Mouse (Mus musculus) left cerebral cortex, adult 2 months (tissue): Measurements from ENCODE around the gene Zfp36. TPM values are rescaled to one million over a fixed set of nuclear protein-coding genes. Genes with fewer than 3 reads are reported as not detected.

ENCODE experiments used
- DNase-seq, 2 experiments: peaks; one replicate each; pipeline ENCODE4 v3.0.0; 2021 to 2022; ENCODE audit warnings: low spot score in 2 of 2, mixed read lengths in 1 of 2; ENCODE audit errors: extremely low spot score in 1 of 2
- H3K27ac ChIP-seq: fragments of 200-600 bp; 2 replicates; pipeline ENCODE4 v1.8.1; 2022
- H3K4me3 ChIP-seq: fragments of 200-600 bp; 2 replicates; pipeline ENCODE4 v1.8.1; 2022
- CTCF ChIP-seq: fragments of 200-600 bp; IDR thresholded peaks from 2 replicates; pipeline ENCODE4 v1.8.1; 2022; ENCODE audit warnings: antibody characterized with exemption, mild to moderate bottlenecking, moderate library complexity
- intact Hi-C: fragments of 180-260 bp; cut with DNase I; formaldehyde crosslinking; loops from one replicate; pipeline ENCODE4 v1.15.1; 2025
- total RNA-seq, 2 experiments: library from RNA; stranded (reverse); gene quantifications; 2 replicates each; pipeline ENCODE4 v1.2.3; 2021

Gene Zfp36
- total RNA-seq, 2 experiments from 2014 or later = 2.3 to 2.8 TPM

DNA sequence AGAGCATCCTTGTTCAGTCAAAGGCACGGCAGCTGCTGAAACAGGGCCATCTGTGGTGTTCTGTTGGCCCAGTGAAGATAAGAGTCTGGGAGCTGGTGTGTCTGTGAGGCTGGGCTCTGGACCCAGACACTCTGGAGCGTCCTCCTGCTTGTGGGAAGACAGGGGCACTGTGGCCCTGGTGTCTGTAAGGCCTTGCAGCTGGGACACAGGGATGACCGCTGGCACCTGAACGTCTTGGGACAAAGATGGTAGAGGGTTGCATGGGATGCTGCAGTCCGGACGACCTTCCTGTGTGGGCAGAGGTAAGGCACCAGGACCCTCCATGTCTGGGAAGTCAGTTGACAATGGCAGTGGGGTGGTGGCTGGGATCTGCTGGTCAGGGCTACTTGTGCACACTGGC is 19.8 kb downstream of the Zfp36 start:
- intact Hi-C loops = no loop called here
- TF ChIP-seq CTCF = no peak
- no peak for DNase-seq
- Histone ChIP-seq H3K27ac (no peak overlapping the region), H3K4me3 (no peak overlapping the region)

DNA sequence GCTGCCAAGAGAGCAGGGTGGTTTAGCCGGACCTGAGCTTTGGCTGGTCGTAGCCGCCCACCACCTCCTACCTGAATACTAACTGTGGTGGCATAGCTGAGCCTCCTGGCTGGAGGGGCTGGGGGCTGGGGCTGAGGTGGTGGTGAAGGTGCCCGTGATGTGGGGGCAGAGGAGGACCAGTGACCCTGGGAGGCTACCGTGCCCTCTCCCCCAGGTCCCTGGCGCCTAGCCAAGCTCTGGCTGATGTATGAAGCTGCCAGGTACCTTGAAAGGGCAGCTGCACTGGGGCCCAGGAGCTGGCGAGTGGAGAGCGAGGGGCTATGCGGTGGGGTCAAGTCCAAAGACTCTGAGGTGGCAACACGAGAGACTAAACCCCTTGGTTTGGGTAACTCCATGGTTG is 20.2 kb downstream of the Zfp36 start:
- TF ChIP-seq CTCF = no peak
- intact Hi-C loops = no loop called here
- Histone ChIP-seq H3K27ac (no peak overlapping the region), H3K4me3 (no peak overlapping the region)
- no peak for DNase-seq

DNA sequence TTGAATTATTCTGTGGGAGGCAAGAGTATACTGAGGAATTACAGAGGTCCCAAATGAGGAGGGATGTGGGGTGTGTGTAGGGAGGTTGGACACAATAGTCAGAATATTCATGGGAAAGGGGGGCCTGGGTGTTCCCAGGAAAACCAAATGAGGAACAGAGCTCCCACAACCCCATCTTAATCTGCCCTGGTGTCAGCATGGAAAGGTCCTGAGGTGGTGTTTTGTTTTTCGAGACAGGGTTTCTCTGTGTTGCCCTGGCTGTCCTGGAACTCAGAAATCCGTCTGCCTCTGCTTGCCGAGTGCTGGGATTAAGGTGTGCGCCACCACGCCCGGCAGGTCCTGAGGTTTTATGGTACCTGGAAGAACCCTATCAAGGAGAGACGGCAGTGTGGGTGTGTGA is 21.6 kb downstream of the Zfp36 start:
- TF ChIP-seq CTCF = no peak
- no peak for DNase-seq
- Histone ChIP-seq H3K4me3 (no peak overlapping the region), H3K27ac (no peak overlapping the region)
- intact Hi-C loops = no loop called here

DNA sequence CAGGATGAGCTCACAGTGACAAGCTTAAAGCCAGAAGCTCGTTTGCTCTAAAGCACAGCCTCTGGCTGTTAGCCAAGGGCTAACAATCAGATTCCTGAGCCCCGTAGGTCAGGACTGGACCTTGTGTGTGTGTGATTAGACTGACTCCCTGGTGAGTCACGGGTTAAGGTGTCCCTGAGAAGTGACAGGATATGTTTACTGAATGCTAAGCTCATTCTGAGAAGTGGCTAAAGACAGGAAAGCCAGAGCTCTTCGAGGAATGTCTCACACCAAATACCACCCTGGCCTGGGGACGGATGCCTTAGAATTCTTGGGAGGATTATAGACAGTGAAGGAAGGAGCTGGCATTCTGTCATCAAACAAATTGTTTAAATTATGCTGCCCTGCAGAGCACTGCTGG is 22.1 kb downstream of the Zfp36 start:
- H3K27ac ChIP-seq = no peak overlapping the region
- intact Hi-C loops = no loop called here
- DNase-seq = no peak
- TF ChIP-seq CTCF = no peak
- H3K4me3 ChIP-seq = no peak overlapping the region

DNA sequence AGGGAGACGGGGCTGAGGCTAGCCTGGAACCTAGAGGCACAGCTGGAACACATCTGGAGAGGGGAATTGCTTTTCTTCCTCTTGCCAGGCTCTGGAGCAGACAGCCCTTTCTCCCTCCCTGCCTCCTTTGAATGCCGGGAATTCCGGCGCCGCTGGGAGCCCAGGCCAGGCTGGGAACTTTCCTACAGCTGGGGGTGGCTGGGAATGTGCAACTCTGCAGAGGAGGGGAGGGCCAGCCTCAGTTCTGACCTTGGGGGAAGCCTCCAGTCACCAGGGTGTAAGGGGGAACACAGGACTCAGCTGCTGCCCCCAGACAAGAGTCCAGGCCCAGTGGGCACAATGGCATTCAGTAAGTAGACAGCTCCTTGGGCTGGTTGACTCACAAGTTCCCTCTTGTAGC is 23.1 kb downstream of the Zfp36 start:
- DNase-seq = no peak
- no peak overlapping the region for H3K27ac ChIP-seq
- H3K4me3 ChIP-seq = no peak overlapping the region
- TF ChIP-seq CTCF = no peak; the same call in 1 of the 2 replicates
- intact Hi-C loops = no loop called here

DNA sequence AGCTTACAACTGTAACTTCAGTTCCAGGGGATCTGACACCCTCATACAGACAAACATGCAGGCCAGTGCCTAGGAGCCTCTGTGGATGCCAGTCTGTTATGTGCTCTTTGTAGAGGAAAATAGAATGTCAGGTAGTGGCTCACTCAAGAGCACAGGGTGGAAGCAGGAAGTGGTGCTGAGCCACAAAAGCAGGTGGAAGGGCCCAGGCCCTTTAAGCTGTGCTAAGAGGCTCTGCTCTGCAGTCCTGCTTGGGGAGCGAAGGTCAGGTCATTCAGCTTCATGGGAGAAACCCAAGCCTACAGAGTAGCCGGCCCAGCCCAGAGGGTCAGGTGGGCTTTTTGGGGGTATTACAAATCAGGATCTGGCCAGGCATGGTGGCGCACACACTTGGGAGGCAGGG is 24.8 kb downstream of the Zfp36 start:
- intact Hi-C loops = no loop called here

DNA sequence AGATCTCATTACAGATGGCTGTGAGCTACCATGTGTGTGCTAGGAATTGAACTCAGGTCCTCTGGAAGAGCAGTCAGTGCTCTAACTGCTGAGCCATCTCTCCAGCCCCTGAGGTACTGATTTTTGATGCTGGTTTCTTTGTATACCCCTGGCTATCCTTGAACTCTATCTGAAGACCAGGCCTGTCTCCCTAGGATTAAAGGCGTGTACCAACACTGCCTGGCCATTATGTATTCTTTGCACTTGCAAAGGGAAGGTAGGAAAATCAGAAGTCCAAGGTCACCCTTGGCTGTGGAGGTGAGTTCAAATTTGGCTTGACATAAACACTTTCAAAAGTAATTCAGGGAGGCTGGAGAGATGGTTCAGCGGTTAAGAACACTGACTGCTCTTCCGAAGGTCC is 25.5 kb downstream of the Zfp36 start:
- intact Hi-C loops = no loop called here
- TF ChIP-seq CTCF = no peak
- Histone ChIP-seq H3K27ac (no peak overlapping the region), H3K4me3 (no peak overlapping the region)
- no peak for DNase-seq

More for the DNA sequence above, 24.8 kb downstream of the Zfp36 start:
- no peak overlapping the region for H3K4me3 ChIP-seq
- no peak for TF ChIP-seq CTCF
- no peak overlapping the region for H3K27ac ChIP-seq
- no peak for DNase-seq

DNA sequence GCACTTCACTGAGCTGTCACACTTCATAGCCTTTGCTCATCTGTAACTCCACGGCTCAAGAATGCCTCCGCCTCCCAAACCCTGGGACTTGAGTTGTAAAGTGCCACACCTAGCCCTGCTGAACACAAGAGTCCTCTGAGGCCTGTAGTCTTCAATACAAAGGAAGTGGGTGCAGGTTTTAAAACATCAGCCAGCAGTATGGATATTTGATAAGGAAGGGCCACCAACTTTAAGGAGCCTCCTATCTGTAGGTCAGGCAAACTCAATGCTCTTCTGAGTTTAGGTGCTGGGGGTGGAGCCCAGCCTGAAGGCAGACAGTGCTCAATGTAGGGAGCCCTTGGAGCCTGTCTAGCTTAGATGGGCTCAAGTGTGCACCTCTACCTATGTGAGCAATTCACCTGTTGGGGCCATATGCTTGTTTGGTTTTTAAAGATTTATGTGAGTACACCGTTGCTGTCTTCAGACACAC is 25.9 kb downstream of the Zfp36 start:
- intact Hi-C loops = no loop called here

DNA sequence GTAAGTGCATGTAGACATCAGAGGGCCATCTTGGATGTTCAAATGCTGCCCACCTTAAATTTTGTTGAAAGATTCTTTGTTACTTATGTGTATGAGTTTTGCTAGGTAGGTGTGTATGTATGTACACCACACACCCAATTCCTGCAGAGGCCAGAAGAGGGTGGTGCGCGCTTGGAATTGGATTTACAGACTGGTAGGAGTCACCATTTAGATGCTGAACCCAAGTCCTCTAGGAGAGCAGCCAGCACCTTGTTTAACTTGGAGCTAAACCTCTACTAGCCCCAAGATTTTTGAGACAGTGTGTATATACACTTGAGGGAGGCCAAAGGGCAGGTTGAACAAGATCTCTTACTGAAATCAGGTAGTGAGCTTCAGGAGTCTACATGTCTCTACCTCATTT is 26.8 kb downstream of the Zfp36 start:
- TF ChIP-seq CTCF = no peak; the same call in 1 of the 2 replicates
- H3K4me3 ChIP-seq = no peak overlapping the region
- H3K27ac ChIP-seq = no peak overlapping the region
- intact Hi-C loops = no loop called here
- no peak for DNase-seq

More for the DNA sequence above, 25.9 kb downstream of the Zfp36 start:
- Histone ChIP-seq H3K4me3 (no peak overlapping the region), H3K27ac (no peak overlapping the region)
- no peak for DNase-seq
- TF ChIP-seq CTCF = no peak

DNA sequence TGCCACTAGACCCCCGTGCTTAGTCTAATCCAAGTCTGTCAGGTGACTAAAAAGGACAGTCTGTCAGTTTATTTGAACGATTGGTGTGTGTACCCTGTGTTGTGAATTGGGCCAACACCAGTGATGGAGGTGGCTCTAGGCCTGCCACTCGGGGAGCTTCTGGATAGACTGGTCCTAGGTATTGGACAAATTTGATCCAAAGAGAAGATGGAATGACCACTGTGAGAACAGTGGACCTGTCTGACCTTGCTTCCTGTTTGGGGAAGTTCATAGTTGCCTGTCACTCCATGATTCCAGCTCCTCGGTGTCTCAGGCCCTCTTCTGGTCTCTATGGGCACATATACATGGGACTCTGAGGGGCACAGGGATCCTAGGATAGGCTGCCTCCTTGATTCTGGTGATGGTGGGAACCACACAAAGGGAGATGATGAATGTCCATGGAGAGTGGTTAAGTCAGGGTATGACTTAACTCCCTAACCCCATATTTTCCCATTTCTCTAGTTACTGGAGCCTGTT is 28.3 kb downstream of the Zfp36 start:
- Histone ChIP-seq H3K4me3 (peak overlapping the region; percentile 87), H3K27ac (no peak overlapping the region)
- no peak for DNase-seq
- no peak for TF ChIP-seq CTCF
- intact Hi-C loops = loop anchor here (2.0 kb wide), 2 partner anchors 21 to 41 kb away; partner anchors contain the start of genes Med29, Paf1 and Plekhg2

DNA sequence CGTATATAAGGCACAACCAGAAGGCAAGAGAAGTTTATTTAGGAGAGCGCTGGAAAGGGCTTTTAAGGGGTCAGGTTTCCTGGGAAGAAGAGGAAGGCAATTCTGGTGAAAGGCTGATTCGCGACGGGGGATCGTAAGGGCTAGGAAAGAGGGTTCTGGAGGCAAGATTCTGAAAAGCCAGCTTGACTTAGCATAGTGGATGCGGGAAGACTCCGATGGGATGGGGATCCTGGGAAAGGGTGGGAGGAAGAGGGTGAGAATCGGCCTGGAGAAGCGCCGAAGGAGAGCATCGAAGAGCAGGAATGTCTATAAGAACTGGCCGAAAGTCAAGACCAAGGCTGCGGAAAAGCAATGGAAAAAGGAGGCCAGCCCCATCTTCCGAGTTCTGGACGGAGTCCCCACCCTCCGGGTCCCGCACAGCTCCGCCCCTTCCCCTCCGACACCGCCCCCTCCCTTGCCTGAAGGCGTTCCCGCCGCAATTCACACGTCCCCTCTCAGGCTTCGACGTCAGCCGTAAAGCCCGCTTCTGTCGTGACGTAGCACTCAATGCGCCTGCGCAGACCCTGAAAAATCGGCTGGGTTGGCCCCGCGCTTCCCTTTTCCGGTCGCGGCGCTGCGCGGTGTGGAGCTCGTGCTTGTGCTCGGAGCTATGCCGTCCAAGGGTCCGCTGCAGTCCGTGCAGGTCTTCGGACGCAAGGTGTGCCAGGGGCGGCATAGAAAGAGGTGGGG is 29.7 kb downstream of the Zfp36 start, which contains the start of gene Rps16:
Rps16 (plus strand) TSS at position 498 of the 729 bp plus-strand sequence.
- peak within 1 kb of the TSS; percentile 91 for H3K27ac ChIP-seq
- intact Hi-C loops = loop anchor here (1.0 to 2.0 kb wide), 3 partner anchors 12 to 42 kb away; partner anchors contain the start of genes Med29, Paf1, Plekhg2 and Supt5
- H3K4me3 ChIP-seq = peak within 1 kb of the TSS; percentile 87
- peak; percentile 97 to 99 for DNase-seq
- TF ChIP-seq CTCF = no peak

DNA sequence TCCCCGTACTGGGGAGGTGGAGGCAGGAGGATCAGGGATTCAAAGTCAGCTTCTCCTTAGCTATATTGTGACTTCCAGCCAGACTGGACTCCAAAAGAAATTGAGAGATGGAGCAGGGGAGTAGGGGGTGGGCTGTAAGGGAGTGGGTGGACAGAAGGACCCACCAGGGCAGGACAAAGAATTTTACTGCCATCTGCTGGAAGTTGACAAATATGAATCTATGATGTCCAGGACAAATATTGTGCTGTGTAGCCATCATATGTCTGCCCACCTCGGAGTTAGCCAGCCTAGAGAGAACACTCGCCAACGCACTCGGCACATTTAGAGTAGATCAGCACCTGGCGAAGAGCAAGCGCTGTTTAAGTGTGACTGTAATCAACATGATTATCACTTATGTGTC is 31.5 kb downstream of the Zfp36 start:
- TF ChIP-seq CTCF = no peak; the same call in none of the 2 replicates
- H3K27ac ChIP-seq = no peak overlapping the region
- intact Hi-C loops = no loop called here
- DNase-seq = no peak
- H3K4me3 ChIP-seq = no peak overlapping the region
